Mouse (Mus musculus): ENCODE results near the gene Fkbp9. TPM values are rescaled to one million over a fixed set of nuclear protein-coding genes. Genes with fewer than 3 reads are reported as not detected.
A peak's percentile ranks its signal among the peaks of the same experiment; 100 is the strongest.

The Fkbp9 gene
- polyA plus RNA-seq, 1 experiment from 2014 or later = 145 TPM

- no peaks in the 10 kb centered on the region for H3K9me3 ChIP-seq (ENCODE audit: low read length)
- no peak for ATAC-seq (ENCODE audit: low FRiP score, low TSS enrichment)
These were observed 76.5 kb downstream of the Fkbp9 start for GRCm38 (mm10) chr6:56908397-56908796.

GRCm38 (mm10) chr6:56908912-56909311 lies 77.1 kb downstream of the Fkbp9 start:
- H3K4me3 ChIP-seq (ENCODE audit: low read length) = no peak overlapping the region
- no peak overlapping the region for H3K4me2 ChIP-seq (replicated peaks; ENCODE audit: low read depth, low read length)
- WGBS = 11% methylated on average over 4 of the region's 4 CpGs
- no peak overlapping the region for H3K9ac ChIP-seq (replicated peaks; ENCODE audit: low read length)
- H3K27me3 ChIP-seq (ENCODE audit: insufficient read depth, low read length) = no peaks in the 10 kb centered on the region
- peaks cover 19% of the 10 kb centered on the region for H3K4me1 ChIP-seq (ENCODE audit: insufficient read depth, low read length)
- peak; percentile 71; the same call in 1 of the 2 replicates for ATAC-seq (ENCODE audit: low FRiP score, low TSS enrichment)
- H3K36me3 ChIP-seq (ENCODE audit: insufficient read depth, low read length) = no peaks in the 10 kb centered on the region
- no peaks in the 10 kb centered on the region for H3K9me3 ChIP-seq (ENCODE audit: low read length)
- no peak overlapping the region for H3K27ac ChIP-seq (ENCODE audit: low read length)

More at GRCm38 (mm10) chr6:56908397-56908796, 76.5 kb downstream of the Fkbp9 start:
- 95% methylated on average over 2 of the region's 2 CpGs for WGBS
- H3K4me3 ChIP-seq (ENCODE audit: low read length) = no peak overlapping the region
- no peaks in the 10 kb centered on the region for H3K36me3 ChIP-seq (ENCODE audit: insufficient read depth, low read length)
- no peaks in the 10 kb centered on the region for H3K27me3 ChIP-seq (ENCODE audit: insufficient read depth, low read length)
- H3K4me2 ChIP-seq (replicated peaks; ENCODE audit: low read depth, low read length) = no peak overlapping the region
- H3K9ac ChIP-seq (replicated peaks; ENCODE audit: low read length) = no peak overlapping the region
- H3K4me1 ChIP-seq (ENCODE audit: insufficient read depth, low read length) = peaks cover 21% of the 10 kb centered on the region
- H3K27ac ChIP-seq (ENCODE audit: low read length) = no peak overlapping the region

DNA sequence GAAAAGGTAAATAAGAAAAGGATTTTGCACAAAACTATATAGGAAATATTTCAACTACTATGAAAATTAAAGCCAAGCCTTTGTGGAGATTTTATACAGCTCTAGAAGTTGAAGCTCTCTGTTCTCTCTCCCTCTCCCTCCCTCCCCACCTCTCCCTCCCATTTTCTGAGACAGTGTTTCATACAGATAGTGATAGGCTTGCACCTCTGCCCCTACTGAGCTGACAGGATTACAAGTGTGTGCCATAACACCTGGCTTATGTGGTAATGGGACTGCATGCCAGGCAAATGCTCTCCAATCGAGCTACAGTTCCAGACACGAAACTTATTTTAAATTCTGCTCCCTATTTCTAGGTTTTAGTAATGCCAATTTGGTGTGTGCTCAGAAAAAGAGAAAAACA lies 79.1 kb downstream of the Fkbp9 start:
- Histone ChIP-seq H3K36me3 (ENCODE audit: insufficient read depth, low read length) (no peaks in the 10 kb centered on the region), H3K27me3 (ENCODE audit: insufficient read depth, low read length) (no peaks in the 10 kb centered on the region), H3K4me1 (ENCODE audit: insufficient read depth, low read length) (peaks cover 10% of the 10 kb centered on the region), H3K27ac (ENCODE audit: low read length) (no peak overlapping the region), H3K9me3 (ENCODE audit: low read length) (no peaks in the 10 kb centered on the region), H3K4me3 (ENCODE audit: low read length) (no peak overlapping the region), H3K4me2 (replicated peaks; ENCODE audit: low read depth, low read length) (no peak overlapping the region), H3K9ac (replicated peaks; ENCODE audit: low read length) (no peak overlapping the region)
- WGBS = 91% methylated on average over 2 of the region's 2 CpGs
- ATAC-seq (ENCODE audit: low FRiP score, low TSS enrichment) = no peak

GRCm38 (mm10) chr6:56913092-56913858 lies 81.4 kb downstream of the Fkbp9 start:
- WGBS = 51% methylated on average over 2 of the region's 2 CpGs
- Histone ChIP-seq H3K4me2 (replicated peaks; ENCODE audit: low read depth, low read length) (no peak overlapping the region), H3K27ac (ENCODE audit: low read length) (no peak overlapping the region), H3K4me3 (ENCODE audit: low read length) (no peak overlapping the region), H3K9ac (replicated peaks; ENCODE audit: low read length) (no peak overlapping the region), H3K27me3 (ENCODE audit: insufficient read depth, low read length) (no peaks in the 10 kb centered on the region), H3K9me3 (ENCODE audit: low read length) (no peaks in the 10 kb centered on the region), H3K4me1 (ENCODE audit: insufficient read depth, low read length) (peaks cover 20% of the 10 kb centered on the region), H3K36me3 (ENCODE audit: insufficient read depth, low read length) (no peaks in the 10 kb centered on the region)
- no peak for ATAC-seq (ENCODE audit: low FRiP score, low TSS enrichment)

DNA sequence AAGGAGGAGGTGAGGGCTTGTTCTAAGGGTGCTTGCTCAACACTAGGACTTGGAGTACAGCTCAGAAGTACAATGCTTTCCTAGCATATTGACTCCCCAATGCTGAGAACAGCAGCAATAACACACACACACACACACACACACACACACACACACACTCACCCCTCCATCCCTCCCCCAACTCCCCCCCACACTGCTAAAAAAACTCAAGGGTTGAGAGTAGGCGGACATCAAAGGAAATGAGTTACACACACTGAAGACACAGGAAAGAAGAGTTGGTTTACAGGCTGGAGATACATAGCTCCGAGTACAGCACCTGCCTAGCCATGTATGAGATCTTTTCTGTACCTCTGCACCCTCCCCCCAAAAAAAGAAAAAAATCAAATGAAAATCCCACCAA lies 84.4 kb downstream of the Fkbp9 start:
- Histone ChIP-seq H3K9me3 (ENCODE audit: low read length) (no peaks in the 10 kb centered on the region), H3K4me1 (ENCODE audit: insufficient read depth, low read length) (peaks cover 32% of the 10 kb centered on the region), H3K4me3 (ENCODE audit: low read length) (no peak overlapping the region), H3K4me2 (replicated peaks; ENCODE audit: low read depth, low read length) (no peak overlapping the region), H3K27me3 (ENCODE audit: insufficient read depth, low read length) (no peaks in the 10 kb centered on the region), H3K36me3 (ENCODE audit: insufficient read depth, low read length) (no peaks in the 10 kb centered on the region), H3K9ac (replicated peaks; ENCODE audit: low read length) (no peak overlapping the region), H3K27ac (ENCODE audit: low read length) (no peak overlapping the region)
- ATAC-seq (ENCODE audit: low FRiP score, low TSS enrichment) = no peak
- 53% methylated on average over 2 of the region's 2 CpGs for WGBS

DNA sequence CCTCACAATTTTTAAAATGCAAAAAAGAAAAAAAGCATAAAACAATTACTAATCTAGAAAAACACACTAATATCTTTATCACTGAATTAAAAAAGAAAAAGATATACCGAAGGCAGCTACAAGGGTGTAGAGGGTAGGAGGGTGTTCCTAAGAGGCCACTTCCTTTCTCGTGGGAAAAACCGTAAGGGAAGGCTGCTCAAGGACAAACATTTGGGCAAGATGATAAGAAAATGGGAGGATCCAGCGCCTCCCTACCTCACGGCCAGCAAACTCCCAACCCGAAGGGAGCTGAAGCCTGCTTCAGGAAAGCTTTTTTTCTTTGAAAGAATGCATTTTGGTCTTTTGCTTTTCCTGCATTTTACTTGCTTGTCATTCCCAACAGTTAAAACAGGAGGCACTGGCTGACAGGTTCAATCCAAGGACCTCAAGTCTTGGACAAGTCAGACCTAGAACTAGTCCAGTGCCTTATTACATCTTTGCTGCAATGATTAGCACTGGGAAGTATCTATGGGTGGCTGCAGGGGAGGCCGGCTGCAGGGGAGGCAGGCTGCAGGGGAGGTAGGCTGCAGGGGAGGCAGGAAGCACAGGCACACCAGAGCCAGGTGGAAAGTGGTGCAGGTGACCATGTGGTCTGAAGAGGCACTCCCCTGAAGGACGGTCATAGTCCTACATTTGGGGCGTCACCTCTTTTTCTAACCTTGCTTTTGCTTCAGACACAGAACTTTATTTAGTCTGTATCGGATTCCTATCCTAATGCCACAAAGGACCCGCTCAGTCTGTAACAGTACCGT lies 85.9 kb downstream of the Fkbp9 start:
- no peaks in the 10 kb centered on the region for H3K9me3 ChIP-seq (ENCODE audit: low read length)
- H3K27ac ChIP-seq (ENCODE audit: low read length) = peak overlapping the region; percentile 14; the same call in 1 of the 2 replicates
- H3K4me1 ChIP-seq (ENCODE audit: insufficient read depth, low read length) = peaks cover 37% of the 10 kb centered on the region
- no peak for ATAC-seq (ENCODE audit: low FRiP score, low TSS enrichment)
- H3K36me3 ChIP-seq (ENCODE audit: insufficient read depth, low read length) = no peaks in the 10 kb centered on the region
- 53% methylated on average over 12 of the region's 12 CpGs for WGBS
- no peak overlapping the region for H3K4me2 ChIP-seq (replicated peaks; ENCODE audit: low read depth, low read length)
- H3K9ac ChIP-seq (replicated peaks; ENCODE audit: low read length) = no peak overlapping the region
- no peak overlapping the region for H3K4me3 ChIP-seq (ENCODE audit: low read length)
- H3K27me3 ChIP-seq (ENCODE audit: insufficient read depth, low read length) = no peaks in the 10 kb centered on the region

- H3K9me3 ChIP-seq (ENCODE audit: low read length) = no peaks in the 10 kb centered on the region
- no peak overlapping the region for H3K4me3 ChIP-seq (ENCODE audit: low read length)
- 85% methylated on average over 7 of the region's 7 CpGs for WGBS
- H3K9ac ChIP-seq (replicated peaks; ENCODE audit: low read length) = no peak overlapping the region
- peaks cover 31% of the 10 kb centered on the region for H3K4me1 ChIP-seq (ENCODE audit: insufficient read depth, low read length)
- peak overlapping the region; percentile 71 for H3K27ac ChIP-seq (ENCODE audit: low read length)
- no peak for ATAC-seq (ENCODE audit: low FRiP score, low TSS enrichment)
- no peaks in the 10 kb centered on the region for H3K27me3 ChIP-seq (ENCODE audit: insufficient read depth, low read length)
- H3K36me3 ChIP-seq (ENCODE audit: insufficient read depth, low read length) = no peaks in the 10 kb centered on the region
- H3K4me2 ChIP-seq (replicated peaks; ENCODE audit: low read depth, low read length) = no peak overlapping the region
These were observed 87.6 kb downstream of the Fkbp9 start for GRCm38 (mm10) chr6:56919330-56920044.

DNA sequence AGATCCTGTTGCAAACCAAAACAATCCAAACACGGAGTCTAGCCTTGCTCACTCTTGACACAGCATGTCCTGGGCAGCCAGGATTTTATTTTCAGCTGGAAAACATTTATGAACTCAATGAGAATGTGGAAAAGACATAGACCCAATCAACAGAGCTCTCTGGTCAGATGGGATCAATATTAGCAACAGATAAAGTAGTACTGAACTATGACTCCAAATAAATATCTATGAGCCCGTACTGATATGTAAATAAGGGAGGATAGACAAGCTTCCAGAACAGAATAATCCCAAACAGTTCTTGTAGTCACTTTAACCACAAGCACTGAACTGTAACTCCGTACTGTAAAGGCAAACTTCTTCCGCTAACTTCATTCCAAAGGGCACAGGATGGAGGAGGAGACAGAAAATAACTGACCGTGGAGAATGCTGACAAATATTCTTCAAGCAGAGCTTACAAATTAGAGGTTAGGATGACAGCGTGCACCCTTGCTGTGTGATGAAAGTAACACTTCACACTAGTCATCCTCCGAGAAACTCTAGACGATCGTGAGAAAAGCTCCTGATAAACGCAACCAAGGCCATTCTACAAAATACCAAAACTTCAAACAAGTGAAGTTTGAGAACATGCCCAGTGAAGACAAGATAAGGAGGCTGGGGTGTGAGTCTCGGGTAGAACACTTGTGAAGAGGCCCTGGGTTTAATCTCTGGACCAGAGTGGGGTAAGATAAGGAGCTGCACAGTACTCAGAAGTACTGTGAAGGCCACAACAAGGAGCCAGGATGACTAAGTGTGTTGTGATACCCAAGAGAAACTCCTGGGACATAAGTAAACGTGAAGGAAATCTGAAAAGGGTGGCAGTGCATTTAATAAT lies 88.6 kb downstream of the Fkbp9 start:
- Histone ChIP-seq H3K27me3 (ENCODE audit: insufficient read depth, low read length) (no peaks in the 10 kb centered on the region), H3K27ac (ENCODE audit: low read length) (peak overlapping the region; percentile 74), H3K4me2 (replicated peaks; ENCODE audit: low read depth, low read length) (0 out of 2 replicates have a peak overlapping the region, but pooled peaks have one; percentile 14), H3K4me3 (ENCODE audit: low read length) (no peak overlapping the region), H3K36me3 (ENCODE audit: insufficient read depth, low read length) (no peaks in the 10 kb centered on the region), H3K9me3 (ENCODE audit: low read length) (peaks cover 3% of the 10 kb centered on the region; the same call in 1 of the 2 replicates), H3K4me1 (ENCODE audit: insufficient read depth, low read length) (peaks cover 34% of the 10 kb centered on the region), H3K9ac (replicated peaks; ENCODE audit: low read length) (no peak overlapping the region)
- WGBS = 52% methylated on average over 12 of the region's 12 CpGs
- no peak for ATAC-seq (ENCODE audit: low FRiP score, low TSS enrichment)

DNA sequence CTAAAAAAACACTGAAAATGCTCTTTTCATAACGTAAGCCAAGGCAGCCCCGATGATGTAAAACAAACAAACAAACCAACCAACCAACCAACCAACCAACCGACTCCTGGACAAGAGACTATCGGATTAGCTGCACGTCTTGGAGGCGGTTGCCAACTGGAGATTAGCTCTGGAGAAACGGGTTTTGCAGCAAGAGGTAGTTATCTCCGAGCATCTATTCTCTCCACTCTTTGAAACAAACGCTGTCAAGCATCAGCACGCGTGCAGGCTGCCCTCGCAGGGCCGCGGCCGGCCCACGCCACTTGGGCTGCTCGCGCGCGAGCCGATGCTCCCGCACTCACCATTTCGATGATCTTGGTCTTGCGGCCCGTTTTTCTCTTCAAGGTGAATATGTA lies 91.5 kb downstream of the Fkbp9 start:
- Histone ChIP-seq H3K4me1 (ENCODE audit: insufficient read depth, low read length) (peaks cover 21% of the 10 kb centered on the region), H3K27me3 (ENCODE audit: insufficient read depth, low read length) (no peaks in the 10 kb centered on the region; the same call in 1 of the 2 replicates), H3K4me3 (ENCODE audit: low read length) (peak overlapping the region; percentile 84), H3K4me2 (replicated peaks; ENCODE audit: low read depth, low read length) (peak overlapping the region; percentile 72), H3K36me3 (ENCODE audit: insufficient read depth, low read length) (no peaks in the 10 kb centered on the region), H3K9ac (replicated peaks; ENCODE audit: low read length) (peak overlapping the region; percentile 88), H3K9me3 (ENCODE audit: low read length) (peaks cover 3% of the 10 kb centered on the region; the same call in 1 of the 2 replicates), H3K27ac (ENCODE audit: low read length) (peak overlapping the region; percentile 69; the same call in 1 of the 2 replicates)
- ATAC-seq (ENCODE audit: low FRiP score, low TSS enrichment) = no peak; the same call in 1 of the 2 replicates
- under 1% methylated on average over 25 of the region's 25 CpGs for WGBS
